In the genomic region with DNA sequence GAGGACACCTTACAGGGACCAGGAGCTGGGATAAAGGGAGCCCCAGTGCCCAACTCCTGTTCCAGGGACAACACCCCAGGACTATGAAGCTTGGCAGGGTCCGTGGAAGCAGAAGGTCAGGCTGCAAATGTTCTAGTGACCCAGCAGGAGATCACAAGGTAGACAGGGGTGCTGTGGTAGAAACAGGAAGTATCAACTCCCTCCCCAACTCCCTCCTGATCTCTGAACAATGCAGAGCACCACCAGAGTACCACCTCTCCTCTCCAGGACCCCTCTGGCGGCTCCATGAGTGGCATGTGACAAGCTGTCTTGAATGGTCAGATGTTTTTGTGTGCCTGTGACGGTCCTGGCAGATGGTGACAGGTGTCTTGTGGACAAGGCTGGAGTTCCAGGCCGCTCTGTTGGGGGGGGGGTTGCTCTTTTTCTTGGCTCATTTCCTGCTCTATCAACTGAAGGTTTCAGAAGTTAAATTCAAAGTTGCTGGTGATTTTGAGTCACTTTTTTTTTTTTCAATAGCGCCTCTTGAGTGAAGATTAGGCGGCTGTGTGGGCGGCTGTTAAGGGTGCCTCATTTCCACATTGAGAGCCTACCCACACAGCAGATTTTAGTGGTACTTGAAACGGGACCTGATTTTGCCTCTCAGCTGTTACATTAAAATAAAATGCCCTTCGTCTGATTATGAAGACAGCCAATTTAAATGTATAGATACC, we compare ENCODE assay signal across 17 mouse cellular contexts.
A peak's percentile ranks its signal among the peaks of the same experiment; 100 is the strongest.
DNase-seq lines count a peak whose midpoint lies in the region; ATAC-seq and TF ChIP-seq lines count a peak whose summit lies in the region.
"Had no signal": no experiment of that assay in that cellular context is flagged by ENCODE, and none has a peak within 500 bp of the region (broad histone marks: within the 10 kb centered on the region; RNA-seq: fewer than 3 reads in every experiment).

No protein-coding gene starts in this region.

- H3K4me1 ChIP-seq in kidney, adult 2 months (ENCODE audit: control insufficient read depth, insufficient read depth, low read length): no peaks in the 10 kb centered on the region
- H3K4me1 ChIP-seq in hindbrain, embryonic 11.5 days (replicated peaks; ENCODE audit: control insufficient read depth, insufficient read depth, low read length): no peaks in the 10 kb centered on the region
- no peaks in the 10 kb centered on the region for H3K4me1 ChIP-seq in stomach, postnatal 0 days (replicated peaks; ENCODE audit: control insufficient read depth, insufficient read depth)
- H3K4me1 ChIP-seq: megakaryocyte, embryonic 14.5 days had no signal

- H3K9ac ChIP-seq in hindbrain, embryonic 11.5 days (ENCODE audit: low read depth, low read length): no peak overlapping the region
- H3K9ac ChIP-seq in stomach, postnatal 0 days (ENCODE audit: low read length): no peak overlapping the region
- H3K9ac ChIP-seq: embryonic facial prominence, embryonic 15.5 days; forebrain, embryonic 15.5 days; liver, postnatal 0 days had no signal

- no peaks in the 10 kb centered on the region for H3K27me3 ChIP-seq in kidney, adult 2 months (replicated peaks; ENCODE audit: control insufficient read depth, insufficient read depth, low read length)
- no peaks in the 10 kb centered on the region for H3K27me3 ChIP-seq in hindbrain, embryonic 11.5 days (ENCODE audit: control insufficient read depth, insufficient read depth, low read length)
- H3K27me3 ChIP-seq in stomach, postnatal 0 days (ENCODE audit: control insufficient read depth, insufficient read depth, low read length): no peaks in the 10 kb centered on the region
- H3K27me3 ChIP-seq: embryonic facial prominence, embryonic 15.5 days; forebrain, embryonic 15.5 days had no signal

- WGBS in kidney, adult 2 months: 65% methylated on average over 9 of the region's 9 CpGs
- WGBS in hindbrain, embryonic 11.5 days: 83% methylated on average over 9 of the region's 9 CpGs
- 80% methylated on average over 9 of the region's 9 CpGs for WGBS in stomach, postnatal 0 days

- ATAC-seq in CD4-positive, CD25-positive, alpha-beta regulatory T cell, adult 4 months: peak; percentile 78
- no peak for ATAC-seq in hindbrain, embryonic 11.5 days (ENCODE audit: low FRiP score)
- ATAC-seq in stomach, postnatal 0 days (ENCODE audit: low FRiP score, low TSS enrichment): no peak
- ATAC-seq: forebrain, embryonic 15.5 days; liver, postnatal 0 days had no signal

- H3K4me2 ChIP-seq in hindbrain, embryonic 11.5 days (replicated peaks; ENCODE audit: low read depth, low read length): no peak overlapping the region
- no peak overlapping the region for H3K4me2 ChIP-seq in stomach, postnatal 0 days (replicated peaks; ENCODE audit: low read depth)
- H3K4me2 ChIP-seq: embryonic facial prominence, embryonic 15.5 days; forebrain, embryonic 15.5 days had no signal

- no peak for TF ChIP-seq CTCF in kidney, adult 2 months (conservative IDR thresholded peaks at IDR 0.05; ENCODE audit: insufficient read depth, insufficient read length, low read depth, low read length)
- no peak for TF ChIP-seq CTCF in stomach, postnatal 0 days (IDR thresholded peaks at IDR 0.05; ENCODE audit: low read depth)

- no peaks in the 10 kb centered on the region for H3K36me3 ChIP-seq in kidney, adult 2 months (ENCODE audit: control insufficient read depth, insufficient read depth, low read length)
- no peaks in the 10 kb centered on the region for H3K36me3 ChIP-seq in hindbrain, embryonic 11.5 days (ENCODE audit: control insufficient read depth, insufficient read depth, low read length)
- no peaks in the 10 kb centered on the region for H3K36me3 ChIP-seq in stomach, postnatal 0 days (ENCODE audit: control insufficient read depth, insufficient read depth, low read length)
- H3K36me3 ChIP-seq: embryonic facial prominence, embryonic 15.5 days; forebrain, embryonic 15.5 days had no signal

- peak; percentile 6 to 7 for DNase-seq in B cell, adult 2 months
- DNase-seq in layer of hippocampus, adult 9-11 months: peak; percentile 77
- DNase-seq in right cerebral cortex, postnatal 10 days (ENCODE audit: low spot score in 2 of 2): peak; percentile 85 to 91
- no peak for DNase-seq in kidney, adult 2 months
- DNase-seq in hindbrain, embryonic 11.5 days (ENCODE audit: low spot score): no peak
- DNase-seq in stomach, postnatal 0 days (ENCODE audit: low spot score): no peak
- DNase-seq in lung, postnatal 25 days (ENCODE audit: low spot score): no peak
- DNase-seq: cerebellum, postnatal 36 days; heart, adult 11 months; heart, postnatal 14 days; kidney, adult 18-20 months; liver, postnatal 0 days had no signal

- TF ChIP-seq POLR2A in kidney, adult 2 months (IDR thresholded peaks at IDR 0.05; ENCODE audit: low read depth, low read length): no peak

- no peak overlapping the region for H3K27ac ChIP-seq in kidney, adult 2 months (ENCODE audit: insufficient read depth, low read depth, low read length)
- H3K27ac ChIP-seq in hindbrain, embryonic 11.5 days (ENCODE audit: low read depth, low read length): no peak overlapping the region
- H3K27ac ChIP-seq in stomach, postnatal 0 days (replicated peaks): no peak overlapping the region
- H3K27ac ChIP-seq: embryonic facial prominence, embryonic 15.5 days; forebrain, embryonic 15.5 days had no signal

- TF ChIP-seq EP300 in stomach, postnatal 0 days (optimal IDR thresholded peaks at IDR 0.05): no peak

- no peak overlapping the region for H3K4me3 ChIP-seq in kidney, adult 2 months (ENCODE audit: insufficient read depth, low read depth, low read length)
- H3K4me3 ChIP-seq in hindbrain, embryonic 11.5 days (ENCODE audit: low read depth, low read length): no peak overlapping the region
- H3K4me3 ChIP-seq in stomach, postnatal 0 days (ENCODE audit: low read depth, low read length): no peak overlapping the region
- H3K4me3 ChIP-seq: embryonic facial prominence, embryonic 15.5 days; forebrain, embryonic 15.5 days; megakaryocyte, embryonic 14.5 days; myocyte had no signal

- no peaks in the 10 kb centered on the region for H3K9me3 ChIP-seq in hindbrain, embryonic 11.5 days (ENCODE audit: control insufficient read depth, low read length)
- H3K9me3 ChIP-seq in stomach, postnatal 0 days (ENCODE audit: control insufficient read depth, low read length): no peaks in the 10 kb centered on the region
- H3K9me3 ChIP-seq: embryonic facial prominence, embryonic 15.5 days; forebrain, embryonic 15.5 days; megakaryocyte, embryonic 14.5 days had no signal

Comparison
In these comparisons a context has a peak if more than half of its experiments do, and no peak if none do; other contexts are left out.
1. DNase-seq: peak in B cell, adult 2 months (2 of 2), layer of hippocampus, adult 9-11 months (single experiment) and right cerebral cortex, postnatal 10 days (2 of 2); none in kidney, adult 2 months (single experiment), hindbrain, embryonic 11.5 days (single experiment), stomach, postnatal 0 days (single experiment) and lung, postnatal 25 days (single experiment).